Mouse (Mus musculus) G1E (cell line): ENCODE data around the gene F11r.

Source experiments
- CTCF ChIP-seq: IDR thresholded peaks from 2 replicates; pipeline ENCODE4 v1.5.1; 2012; ENCODE audit warnings: low read depth, low read length, inconsistent platforms, mixed read lengths
- GATA1 ChIP-seq: IDR thresholded peaks from 2 replicates; pipeline ENCODE4 v1.6.1; 2012; ENCODE audit warnings: borderline replicate concordance, low read length, inconsistent platforms, mixed read lengths
- GATA2 ChIP-seq: IDR thresholded peaks from 2 replicates; pipeline ENCODE4 v1.6.1; 2012; ENCODE audit warnings: low read depth, low read length, inconsistent platforms, borderline replicate concordance
- POLR2AphosphoS5 ChIP-seq: IDR thresholded peaks from 2 replicates; pipeline ENCODE4 v1.6.1; 2012; ENCODE audit warnings: low read depth, low read length, inconsistent platforms; ENCODE audit not compliant: insufficient replicate concordance
- TAL1 ChIP-seq: conservative IDR thresholded peaks from 2 replicates; pipeline ENCODE4 v1.6.1; 2012; ENCODE audit warnings: low read depth, low read length, inconsistent platforms, mixed read lengths

DNA sequence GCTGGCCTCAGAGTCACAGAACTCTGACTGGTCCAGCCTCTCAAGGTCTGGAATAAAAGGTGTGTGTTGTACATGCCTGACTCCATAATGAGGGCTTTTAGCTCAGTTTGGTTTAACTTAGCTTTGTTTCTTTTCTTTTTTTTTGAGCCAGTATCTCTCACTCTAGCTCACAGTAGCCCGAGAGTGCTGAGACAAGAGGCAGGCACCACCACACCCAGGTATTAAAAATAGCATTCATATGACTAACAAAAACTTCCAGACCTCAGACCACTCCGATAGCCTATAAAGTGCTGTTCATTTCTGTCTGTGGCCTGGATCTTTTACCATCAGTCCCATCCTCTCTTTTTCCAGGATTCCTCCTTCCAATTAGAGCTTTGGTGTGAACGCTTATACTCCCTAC, 32.3 kb downstream of the F11r start:
- TF ChIP-seq POLR2AphosphoS5 (no peak), CTCF (no peak), GATA2 (no peak), GATA1 (no peak), TAL1 (no peak)
